Mouse (Mus musculus) monocyte, adult 5-6 weeks (primary cell): ENCODE results near the gene Gm8122. TPM values are rescaled to one million over a fixed set of nuclear protein-coding genes. Genes with fewer than 3 reads are reported as not detected.
"Not testable (repeated sequence)": the region's sequence is repeated elsewhere in the genome, so short reads cannot be mapped to it uniquely, and the experiment has no call there.

ENCODE experiments used
- ATAC-seq: fragments of 153-309, 156-312 bp; replicated peaks from 2 replicates; pipeline ENCODE4 v1.8.0; 2017; ENCODE audit warnings: mild to moderate bottlenecking; ENCODE audit not compliant: low TSS enrichment, insufficient number of reproducible peaks, severe bottlenecking, poor library complexity, low FRiP score
- total RNA-seq: library from RNA; stranded (forward); fragments of 200-1000, 200-491, 200-594 nt; gene quantifications from 3 replicates; pipeline ENCODE4 v1.2.3, GENCODE M21; 2017

Gene Gm8122
- not detected in 3 replicates for total RNA-seq

DNA sequence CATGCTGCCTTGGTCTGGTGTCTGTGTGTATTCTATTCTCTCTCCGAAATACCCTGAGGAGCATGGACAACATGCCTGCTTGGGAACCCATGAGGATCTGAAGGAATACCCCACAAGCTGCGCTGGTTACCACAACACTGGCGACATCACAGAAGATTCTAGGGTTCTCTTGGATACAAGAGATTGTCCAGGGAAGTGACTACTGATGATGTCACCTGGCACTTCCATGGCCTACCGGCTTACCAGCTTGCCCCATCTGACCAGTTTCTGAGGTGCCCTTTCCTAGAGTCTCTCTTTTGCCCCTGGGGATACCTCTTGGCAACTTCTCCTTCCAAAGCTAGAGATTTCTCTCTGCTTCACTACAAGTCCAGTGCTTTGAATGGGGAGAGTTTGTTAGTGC lies at the start of gene Gm8122:
TSS of gene Gm8122 (minus strand) at position 101 of the 400 bp plus-strand sequence.
- ATAC-seq, result not testable (repeated sequence)

DNA sequence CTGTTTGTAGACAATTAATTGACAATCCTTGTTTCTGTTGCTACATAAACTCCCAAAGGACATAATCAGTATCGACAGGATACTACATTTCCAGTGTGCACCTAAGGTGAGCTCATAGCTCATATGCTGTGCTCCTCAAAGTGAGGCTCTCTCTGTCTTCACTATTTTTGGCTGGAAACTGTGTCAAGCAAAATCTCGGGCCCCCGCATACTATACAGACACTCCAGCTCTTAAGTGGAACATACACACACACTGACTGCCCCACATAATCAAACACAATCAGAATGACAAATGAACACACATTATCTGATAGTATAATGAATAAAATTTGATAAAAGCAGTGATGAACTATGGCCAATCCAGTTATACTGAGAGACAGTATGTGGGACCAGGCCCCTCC lies 43.6 kb upstream of the Gm8122 start:
- not testable (repeated sequence) for ATAC-seq

DNA sequence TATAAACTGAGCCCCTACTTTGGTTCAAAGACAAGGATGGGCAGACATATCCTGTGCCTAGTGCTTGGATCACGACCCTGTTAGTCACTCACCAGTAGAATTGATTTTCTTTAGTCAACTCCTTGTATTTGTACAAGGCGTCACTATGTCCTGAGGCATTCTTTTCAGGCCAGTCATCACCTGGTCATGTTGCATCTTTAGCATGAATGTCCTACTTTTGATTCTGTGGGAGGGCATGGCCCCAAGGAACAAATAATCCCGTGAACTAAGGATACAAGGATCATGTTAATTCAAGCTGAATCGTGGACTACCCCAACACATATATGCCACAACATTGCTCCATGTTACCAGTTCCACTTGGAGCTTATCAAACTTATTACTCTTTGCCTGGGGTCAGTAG lies 43.0 kb upstream of the Gm8122 start:
- not testable (repeated sequence) for ATAC-seq

- not testable (repeated sequence) for ATAC-seq
Observed at GRCm38 (mm10) chr14:43277468-43277867, 42.4 kb upstream of the Gm8122 start.

- ATAC-seq, result not testable (repeated sequence)
Observed at GRCm38 (mm10) chr14:43275752-43276151, 40.6 kb upstream of the Gm8122 start.

DNA sequence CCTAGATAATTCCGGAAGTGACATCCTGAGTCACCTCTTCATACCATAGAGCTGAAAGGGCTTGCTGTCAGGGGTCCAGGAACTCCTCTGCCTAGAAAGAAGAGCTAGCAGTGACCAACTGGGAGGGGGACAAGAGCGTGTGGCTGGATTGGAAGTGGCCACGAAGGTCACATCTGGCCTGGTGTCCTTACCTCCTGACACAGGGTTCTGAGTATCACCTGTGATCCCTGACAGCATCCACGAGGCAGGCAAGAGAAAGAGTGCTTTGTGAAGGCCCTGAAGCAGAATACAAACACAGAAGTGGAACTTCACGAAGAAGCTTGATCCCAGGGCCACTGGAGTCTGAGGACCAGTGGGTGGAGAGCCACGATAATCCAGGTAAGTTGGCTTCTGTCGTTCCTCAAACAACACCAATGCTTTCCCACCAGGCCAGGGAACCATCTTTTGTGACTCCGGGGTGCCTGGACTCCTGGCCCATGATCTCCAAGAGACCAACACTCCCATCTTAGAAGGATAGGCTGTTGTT lies 39.9 kb upstream of the Gm8122 start, which contains the start of gene Gm9732:
TSS of gene Gm9732 (plus strand) at position 51 of the 526 bp plus-strand sequence.
- ATAC-seq, result not testable (repeated sequence)

GRCm38 (mm10) chr14:43273161-43273560 lies 38.1 kb upstream of the Gm8122 start:
- not testable (repeated sequence) for ATAC-seq

DNA sequence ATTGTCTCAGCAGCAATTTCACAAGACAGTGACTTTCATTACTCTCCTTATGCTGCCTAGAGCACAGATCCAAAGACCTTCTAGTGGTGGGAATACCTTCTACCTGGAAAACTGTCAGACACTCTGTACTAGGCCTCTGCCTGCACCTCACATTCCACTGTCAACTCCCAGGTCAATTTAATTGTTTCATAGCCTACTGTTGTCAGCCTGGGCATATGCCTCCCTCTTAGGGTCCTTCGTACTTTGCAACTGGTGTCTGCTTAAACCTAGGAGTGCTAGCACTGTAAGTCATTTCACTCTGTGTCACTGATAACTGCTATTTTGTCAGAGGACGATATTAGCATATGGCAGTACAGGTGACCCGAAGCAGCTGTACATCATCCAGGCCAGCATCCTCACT lies 34.1 kb upstream of the Gm8122 start:
- ATAC-seq, result not testable (repeated sequence)

GRCm38 (mm10) chr14:43268521-43269084 lies 33.5 kb upstream of the Gm8122 start:
- ATAC-seq, result not testable (repeated sequence)

DNA sequence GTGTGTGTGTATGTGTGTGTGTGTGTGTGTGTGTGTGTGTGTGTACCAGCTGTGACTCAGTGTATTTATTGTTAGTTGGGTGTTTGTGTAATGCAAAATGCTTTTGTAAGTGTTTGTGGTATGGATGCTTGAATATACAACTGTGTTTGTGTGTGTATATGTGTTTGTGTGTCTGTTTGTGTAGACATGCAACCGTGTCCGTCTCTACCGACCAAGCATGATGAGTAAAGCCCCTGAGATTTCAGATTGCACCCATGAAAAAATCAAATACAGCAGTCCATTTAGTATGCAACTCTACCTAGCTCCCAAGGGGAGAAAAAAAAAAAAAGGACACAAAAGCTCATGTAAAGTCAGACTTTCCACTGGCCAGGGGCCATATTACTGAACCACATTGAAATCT lies 28.3 kb upstream of the Gm8122 start:
- ATAC-seq, result not testable (repeated sequence)

- not testable (repeated sequence) for ATAC-seq
Observed at GRCm38 (mm10) chr14:43258349-43258748, 23.2 kb upstream of the Gm8122 start, which contains the start of gene Gm8126. Gm8126 (plus strand) TSS chr14:43258649.

DNA sequence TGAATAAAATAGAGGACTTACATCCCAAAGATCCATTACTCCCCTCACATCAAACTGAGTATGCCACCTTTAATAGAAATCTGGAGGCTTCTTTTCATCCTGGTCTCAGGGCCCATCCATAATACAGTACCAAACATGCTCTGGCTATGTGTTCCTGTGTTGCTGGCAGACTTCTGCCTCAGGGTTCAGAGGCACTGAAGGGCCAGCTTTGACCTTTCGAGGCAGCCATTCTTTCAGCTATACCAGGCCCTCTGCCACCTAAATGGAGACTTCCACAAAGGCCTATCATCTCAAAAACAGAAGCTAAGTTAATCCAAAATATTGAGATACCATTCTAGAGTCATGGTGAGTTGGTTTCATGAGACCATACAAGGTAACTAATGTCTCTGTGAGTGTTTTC lies 21.4 kb upstream of the Gm8122 start:
- not testable (repeated sequence) for ATAC-seq

DNA sequence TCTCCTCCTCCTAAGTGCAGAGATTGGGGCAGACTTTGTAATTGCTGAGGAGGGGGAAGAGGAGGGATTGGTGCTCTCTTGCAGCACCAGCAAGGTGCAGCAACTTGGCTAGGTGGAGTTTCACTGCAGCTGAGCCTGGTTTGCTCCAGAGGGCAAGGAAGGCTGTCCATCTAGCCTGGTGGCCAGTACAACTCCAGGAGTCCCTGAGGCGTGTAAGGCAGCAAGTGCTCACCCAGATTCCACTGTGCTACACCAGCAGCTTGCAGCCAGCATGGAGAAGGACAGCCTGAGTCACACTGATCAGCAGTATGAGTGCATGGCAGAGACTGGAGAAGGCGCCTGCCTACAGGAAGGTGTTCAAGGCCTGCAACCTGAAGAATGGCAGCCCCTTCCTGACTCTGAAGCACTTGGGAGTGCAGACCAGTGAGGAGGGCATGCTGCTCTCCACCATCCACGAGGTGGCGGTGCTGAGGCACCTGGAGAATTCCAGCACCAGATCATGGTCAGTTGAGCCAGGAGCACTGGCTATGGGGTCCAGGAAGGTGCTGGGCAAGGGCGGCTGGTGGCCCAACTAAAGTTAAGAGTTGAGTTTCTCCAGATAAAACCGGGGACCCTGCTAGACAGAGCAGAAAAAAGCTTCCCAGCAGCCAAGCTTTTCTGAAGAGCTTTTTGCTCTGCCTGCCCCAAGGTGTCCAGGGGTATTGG lies 15.6 kb upstream of the Gm8122 start:
- not testable (repeated sequence) for ATAC-seq

GRCm38 (mm10) chr14:43249611-43250170 lies 14.6 kb upstream of the Gm8122 start:
- not testable (repeated sequence) for ATAC-seq

- ATAC-seq, result not testable (repeated sequence)
Observed at GRCm38 (mm10) chr14:43237769-43238168, 2.7 kb upstream of the Gm8122 start.

Other genes starting within 250 kb of the Gm8122 start
- gene Gm8082, start 241.7 kb downstream of the Gm8122 start, total RNA-seq, result not detected in 3 replicates
- 1.7 TPM in 1 of 3 replicates, not detected in the others for gene Gm10376, start 219.7 kb downstream of the Gm8122 start, total RNA-seq
- not detected in 3 replicates for gene Gm8094, start 158.7 kb downstream of the Gm8122 start, total RNA-seq
- gene Gm8104, start 134.7 kb downstream of the Gm8122 start, total RNA-seq, result not detected in 3 replicates
- gene Gm7233, start 55.4 kb downstream of the Gm8122 start, total RNA-seq, result not detected in 3 replicates
- gene Gm8126, start 23.3 kb upstream of the Gm8122 start, total RNA-seq, result not detected in 3 replicates
- not detected in 3 replicates for gene Gm9732, start 39.7 kb upstream of the Gm8122 start, total RNA-seq
- not detected in 3 replicates for gene Gm8127, start 58.5 kb upstream of the Gm8122 start, total RNA-seq
- gene 1700001F09Rik, start 112.5 kb upstream of the Gm8122 start, total RNA-seq, result not detected in 3 replicates
- gene Gm8138, start 181.0 kb upstream of the Gm8122 start, total RNA-seq, result not detected in 3 replicates